Mouse (Mus musculus) ES-E14 (cell line): ENCODE measurements at regions not wholly inside any gene's neighbourhood (a gene's known extent, or its start where the extent isn't known, plus 50 kb on each side); places are given as distances from the start of the nearest gene placed in this dataset.

Experiments
- CHD2 ChIP-seq: IDR thresholded peaks from 2 replicates; pipeline ENCODE4 v1.6.1; 2014; ENCODE audit warnings: mild to moderate bottlenecking, low read depth, low read length, inconsistent platforms
- HCFC1 ChIP-seq: IDR thresholded peaks from 2 replicates; pipeline ENCODE4 v1.6.1; 2012; ENCODE audit warnings: low read length, inconsistent platforms, borderline replicate concordance; ENCODE audit not compliant: insufficient read depth
- ZC3H11A ChIP-seq: IDR thresholded peaks from 2 replicates; pipeline ENCODE4 v1.6.1; 2012; ENCODE audit warnings: low read depth, mild to moderate bottlenecking, inconsistent platforms, low read length, borderline replicate concordance

GRCm38 (mm10) chr3:128298110-128298509, 402.0 kb upstream of the Fam241a start:
- TF ChIP-seq ZC3H11A (no peak), HCFC1 (no peak), CHD2 (no peak)
